Mouse (Mus musculus) bone marrow, adult 2 months (tissue): ENCODE measurements at regions not wholly inside any gene's neighbourhood (a gene's known extent, or its start where the extent isn't known, plus 50 kb on each side); places are given as distances from the start of the nearest gene placed in this dataset.

ENCODE experiments used
- CTCF ChIP-seq: fragments of 200-500 bp; IDR thresholded peaks from 2 replicates; pipeline ENCODE4 v1.5.1; 2011; ENCODE audit warnings: low read length, control low read depth; ENCODE audit not compliant: control insufficient read depth, insufficient read depth
- POLR2A ChIP-seq: fragments of 200-500 bp; IDR thresholded peaks from 2 replicates; pipeline ENCODE4 v1.6.1; 2011; ENCODE audit warnings: low read depth, mild to moderate bottlenecking, control low read depth, low read length, borderline replicate concordance; ENCODE audit not compliant: control insufficient read depth

GRCm38 (mm10) chr15:74382556-74382955 lies 253.6 kb downstream of the Mroh4 start:
- TF ChIP-seq CTCF (no peak), POLR2A (no peak)
